Mouse (Mus musculus) cortical plate, adult 2 months (tissue): ENCODE data around the gene Pitpnc1.

Experiments
- CTCF ChIP-seq: fragments of 200-500 bp; IDR thresholded peaks from 2 replicates; pipeline ENCODE4 v1.5.1; 2011; ENCODE audit warnings: mild to moderate bottlenecking, control low read depth, low read length; ENCODE audit not compliant: insufficient read depth; ENCODE audit errors: extremely low read depth
- POLR2A ChIP-seq: fragments of 200-500 bp; IDR thresholded peaks from 2 replicates; pipeline ENCODE4 v1.6.1; 2011; ENCODE audit warnings: mild to moderate bottlenecking, low read length, control low read depth; ENCODE audit not compliant: insufficient read depth; ENCODE audit errors: extremely low read depth

DNA sequence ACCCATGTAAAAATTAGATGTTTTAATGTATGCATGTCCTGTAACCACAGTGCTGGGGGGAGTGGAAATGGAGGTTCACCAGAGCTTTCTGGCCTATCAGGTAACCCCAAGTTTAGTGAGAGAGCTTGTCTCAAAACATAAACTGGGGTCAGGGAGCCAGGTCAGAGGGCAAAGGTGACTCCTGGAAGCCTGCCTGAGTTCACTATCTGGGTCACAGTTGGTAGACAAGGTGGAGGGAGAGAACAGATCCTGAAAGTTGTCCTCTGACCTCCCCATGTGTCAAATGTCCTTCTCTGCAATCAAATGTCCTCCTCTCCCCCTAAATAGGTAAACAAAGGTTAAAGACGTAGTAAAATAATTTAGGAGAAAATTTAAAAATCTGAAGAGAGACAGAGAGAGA, 244.1 kb downstream of the Pitpnc1 start:
- TF ChIP-seq POLR2A (no peak), CTCF (no peak)
